Comparison of ENCODE assay signal across 8 mouse cellular contexts in genomic region chr17:31854770-31855596, GRCm38 (mm10). TPM values are rescaled to one million over a fixed set of nuclear protein-coding genes. Genes with fewer than 3 reads are reported as not detected.
DNase-seq lines count a peak whose midpoint lies in the region; ATAC-seq and TF ChIP-seq lines count a peak whose summit lies in the region.

No protein-coding gene starts in this region.

- H3K4me1 ChIP-seq in intestine, postnatal 0 days (replicated peaks; ENCODE audit: control insufficient read depth, insufficient read depth, low read length), result peaks cover 9% of the 10 kb centered on the region; the same call in 1 of the 2 replicates
- peaks cover 48% of the 10 kb centered on the region for H3K4me1 ChIP-seq in liver, embryonic 15.5 days (replicated peaks)
- H3K4me1 ChIP-seq in neural tube, embryonic 13.5 days (replicated peaks), result peaks cover 48% of the 10 kb centered on the region

- peak overlapping the region; percentile 76 for H3K9ac ChIP-seq in intestine, postnatal 0 days (ENCODE audit: low read depth, low read length)
- peak overlapping the region; percentile 75 for H3K9ac ChIP-seq in liver, embryonic 15.5 days
- H3K9ac ChIP-seq in neural tube, embryonic 13.5 days, result peak overlapping the region; percentile 94

- H3K27me3 ChIP-seq in intestine, postnatal 0 days (replicated peaks; ENCODE audit: control insufficient read depth, insufficient read depth, low read length), result no peaks in the 10 kb centered on the region
- H3K27me3 ChIP-seq in liver, embryonic 15.5 days, result peaks cover 18% of the 10 kb centered on the region
- H3K27me3 ChIP-seq in neural tube, embryonic 13.5 days, result no peaks in the 10 kb centered on the region

- no peak for TF ChIP-seq CTCF in gastrocnemius, adult 2 months (IDR thresholded peaks at IDR 0.05)
- no peak for TF ChIP-seq CTCF in intestine, postnatal 0 days (IDR thresholded peaks at IDR 0.05; ENCODE audit: low read depth)

- H3K9me3 ChIP-seq in intestine, postnatal 0 days (ENCODE audit: control insufficient read depth), result no peaks in the 10 kb centered on the region
- H3K9me3 ChIP-seq in liver, embryonic 15.5 days (replicated peaks), result no peaks in the 10 kb centered on the region
- no peaks in the 10 kb centered on the region for H3K9me3 ChIP-seq in neural tube, embryonic 13.5 days

- H3K36me3 ChIP-seq in intestine, postnatal 0 days (ENCODE audit: control insufficient read depth, insufficient read depth), result peaks cover 13% of the 10 kb centered on the region
- peaks cover 17% of the 10 kb centered on the region for H3K36me3 ChIP-seq in liver, embryonic 15.5 days (replicated peaks)
- H3K36me3 ChIP-seq in neural tube, embryonic 13.5 days, result peaks cover 12% of the 10 kb centered on the region

- DNase-seq in urinary bladder, adult 2 months (ENCODE audit: low spot score), result peak; percentile 69
- DNase-seq in urinary bladder, adult 18-20 months (ENCODE audit: low spot score in 2 of 2), result no peak
- DNase-seq in c-Kit-positive CD71-positive TER-119-positive erythroid progenitor cells, embryonic 14.5 days (ENCODE audit: low spot score), result peak; percentile 36
- no peak for DNase-seq in gastrocnemius, adult 2 months
- DNase-seq in urinary bladder, postnatal 36 days (ENCODE audit: low spot score in 2 of 2), result peak; percentile 36 to 50

- WGBS in intestine, postnatal 0 days, result under 1% methylated on average over 70 of the region's 73 CpGs
- under 1% methylated on average over 73 of the region's 73 CpGs for WGBS in liver, embryonic 15.5 days (ENCODE audit: insufficient replicate concordance)
- WGBS in neural tube, embryonic 13.5 days, result under 1% methylated on average over 73 of the region's 73 CpGs

- intact Hi-C loops in gastrocnemius, adult 2 months (cut with DNase I), result loop anchor here (5.0 kb wide), 4 partner anchors 37 to 82 kb away; no protein-coding TSS in a partner anchor

- H3K4me3 ChIP-seq in gastrocnemius, adult 2 months, result peak overlapping the region; percentile 94
- peak overlapping the region; percentile 81 for H3K4me3 ChIP-seq in intestine, postnatal 0 days (ENCODE audit: low read depth, low read length)
- H3K4me3 ChIP-seq in liver, embryonic 15.5 days (replicated peaks), result peak overlapping the region; percentile 72
- peak overlapping the region; percentile 94 for H3K4me3 ChIP-seq in neural tube, embryonic 13.5 days

- H3K4me2 ChIP-seq in intestine, postnatal 0 days (replicated peaks; ENCODE audit: low read depth), result peak overlapping the region; percentile 97
- H3K4me2 ChIP-seq in liver, embryonic 15.5 days, result peak overlapping the region; percentile 96
- peak overlapping the region; percentile 74 for H3K4me2 ChIP-seq in neural tube, embryonic 13.5 days

- ATAC-seq in intestine, postnatal 0 days, result peak; percentile 29
- peak; percentile 16 for ATAC-seq in liver, embryonic 15.5 days (ENCODE audit: insufficient read depth)
- peak; percentile 77 for ATAC-seq in neural tube, embryonic 13.5 days (ENCODE audit: low read depth)

- H3K27ac ChIP-seq in gastrocnemius, adult 2 months, result peak overlapping the region; percentile 99
- peak overlapping the region; percentile 83 for H3K27ac ChIP-seq in intestine, postnatal 0 days (ENCODE audit: low read depth, low read length)
- H3K27ac ChIP-seq in liver, embryonic 15.5 days (replicated peaks), result peak overlapping the region; percentile 67
- H3K27ac ChIP-seq in neural tube, embryonic 13.5 days (replicated peaks), result peak overlapping the region; percentile 89

RNA-seq across cellular contexts. Expression of gene Sik1, which starts 0.6 kb away (rescaled TPM):
- polyA plus RNA-seq in urinary bladder, adult 2 months (2012; rRNA removed), result 32.3 and 34.9 TPM in 2 replicates
- total RNA-seq in gastrocnemius, adult 2 months (2021), result 10 to 100 TPM; 13.4 to 58.6 TPM
- polyA plus RNA-seq in intestine, postnatal 0 days (2015; fragmentation: Nextera tagmentation; extraction: Ambion mirVana), result 2.9 and 3.8 TPM in 2 replicates
- 5.3 and 6.8 TPM in 2 replicates for polyA plus RNA-seq in liver, embryonic 15.5 days (2015; fragmentation: Nextera tagmentation; extraction: Ambion mirVana)
- polyA plus RNA-seq in neural tube, embryonic 13.5 days (2015; fragmentation: Nextera tagmentation; extraction: Ambion mirVana), result 17.0 and 20.1 TPM in 2 replicates

Comparison
In these comparisons a context has a peak if more than half of its experiments do, and no peak if none do; other contexts are left out.
1. DNase-seq: peak in urinary bladder, adult 2 months (single experiment), c-Kit-positive CD71-positive TER-119-positive erythroid progenitor cells, embryonic 14.5 days (single experiment) and urinary bladder, postnatal 36 days (2 of 2); none in urinary bladder, adult 18-20 months (0 of 2) and gastrocnemius, adult 2 months (single experiment).
2. ATAC-seq: peak in every context shown above with its lines; median percentile 77 in neural tube, embryonic 13.5 days; 29 in intestine, postnatal 0 days; 16 in liver, embryonic 15.5 days.
3. Peak in every context shown above with its lines, with median percentiles within 50 percentile points of each other: H3K27ac ChIP-seq, H3K4me3 ChIP-seq, H3K4me2 ChIP-seq and H3K9ac ChIP-seq.